Mouse (Mus musculus): ENCODE data around the gene Slfn2.

The Slfn2 gene

GRCm38 (mm10) chr11:83077714-83078422 lies 13.0 kb downstream of the Slfn2 start:
- peak; percentile 89 to 92 for DNase-seq

DNA sequence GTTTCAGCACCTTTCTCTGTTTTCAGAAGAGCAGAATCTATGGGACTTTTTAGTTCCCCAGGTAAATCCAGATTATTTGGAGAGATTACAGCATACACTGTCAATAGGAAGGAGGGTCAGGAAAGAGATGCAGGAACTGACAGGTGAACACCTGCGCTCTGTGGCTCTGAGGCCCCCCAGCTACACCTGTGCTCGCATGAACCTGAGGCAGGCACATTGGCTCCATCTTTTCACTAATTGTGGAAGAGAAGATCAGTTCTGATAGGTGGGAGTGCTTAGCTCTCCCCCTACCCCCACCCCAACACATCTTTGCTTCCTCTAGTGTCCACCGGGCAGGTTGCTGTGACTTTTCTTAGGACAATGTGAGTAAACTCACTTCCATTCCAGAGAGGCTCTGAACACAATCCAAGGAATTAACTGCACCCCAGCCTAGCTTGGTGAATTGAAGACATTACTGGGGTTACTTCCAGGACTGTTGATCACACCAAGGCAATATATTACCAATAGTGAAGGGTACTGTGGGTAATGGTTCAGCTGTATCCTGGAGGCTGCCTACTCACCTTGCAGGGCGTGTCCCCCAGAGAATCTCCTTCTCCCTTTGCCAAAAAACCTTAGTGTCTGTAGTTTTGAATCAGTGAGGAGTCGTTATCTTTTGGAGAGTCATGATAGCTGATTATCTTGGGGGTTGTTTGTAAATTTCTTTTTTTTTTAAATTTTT lies 13.7 kb downstream of the Slfn2 start:
- DNase-seq = no peak

GRCm38 (mm10) chr11:83079487-83080199 lies 14.7 kb downstream of the Slfn2 start:
- DNase-seq = no peak

GRCm38 (mm10) chr11:83082741-83083473 lies 18.0 kb downstream of the Slfn2 start:
- DNase-seq = no peak

- no peak for DNase-seq
These were observed 19.2 kb downstream of the Slfn2 start for GRCm38 (mm10) chr11:83084161-83084560.

DNA sequence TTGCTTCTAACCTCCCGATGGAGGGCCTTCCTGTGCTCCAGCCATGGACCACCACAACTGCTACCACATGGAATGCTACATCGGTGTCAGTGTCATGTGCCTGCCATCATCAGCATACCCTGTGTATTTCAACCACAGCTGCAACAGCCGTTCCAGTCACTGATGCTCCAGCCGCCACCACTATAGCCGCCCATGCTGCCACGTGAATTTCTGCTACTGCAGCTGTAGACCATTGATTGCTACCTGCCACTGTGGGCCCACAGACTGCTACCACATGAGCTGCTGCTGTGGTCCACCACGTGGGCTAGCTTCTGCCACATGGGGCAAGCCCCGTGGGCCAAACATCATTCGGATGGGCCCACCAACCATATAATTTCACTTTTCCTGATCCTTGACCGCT lies 19.8 kb downstream of the Slfn2 start:
- no peak for DNase-seq

DNA sequence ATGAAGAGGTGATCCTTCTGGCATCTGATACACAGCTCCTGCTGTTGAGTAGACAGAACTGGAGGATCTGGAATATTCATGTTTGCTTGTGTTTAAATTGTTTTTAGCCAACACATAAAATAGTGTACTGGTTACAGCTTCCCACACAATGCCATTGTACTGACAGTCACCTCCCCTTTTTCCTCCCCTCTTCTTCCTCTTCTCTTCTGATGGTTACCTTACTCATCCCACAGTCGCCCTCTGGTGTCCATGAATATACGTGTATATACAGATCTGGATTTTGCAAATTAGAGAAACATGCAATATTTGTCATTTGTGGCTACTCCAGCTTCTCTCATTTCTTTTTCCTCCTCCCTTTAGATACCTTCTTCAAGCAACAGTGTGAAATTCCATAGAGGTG lies 50.2 kb downstream of the Slfn2 start:
- DNase-seq = peak in 1 of 2 experiments; percentile 28

GRCm38 (mm10) chr11:83116597-83117227 lies 51.8 kb downstream of the Slfn2 start, which contains the start of gene Slfn1:
Gene Slfn1 (plus strand): TSS chr11:83116849.
- DNase-seq = no peak

- peak in 1 of 2 experiments; percentile 5 for DNase-seq
These were observed 53.1 kb downstream of the Slfn2 start for GRCm38 (mm10) chr11:83118056-83118455.
